Mouse (Mus musculus): ENCODE measurements around the gene Pcp4.

DNA sequence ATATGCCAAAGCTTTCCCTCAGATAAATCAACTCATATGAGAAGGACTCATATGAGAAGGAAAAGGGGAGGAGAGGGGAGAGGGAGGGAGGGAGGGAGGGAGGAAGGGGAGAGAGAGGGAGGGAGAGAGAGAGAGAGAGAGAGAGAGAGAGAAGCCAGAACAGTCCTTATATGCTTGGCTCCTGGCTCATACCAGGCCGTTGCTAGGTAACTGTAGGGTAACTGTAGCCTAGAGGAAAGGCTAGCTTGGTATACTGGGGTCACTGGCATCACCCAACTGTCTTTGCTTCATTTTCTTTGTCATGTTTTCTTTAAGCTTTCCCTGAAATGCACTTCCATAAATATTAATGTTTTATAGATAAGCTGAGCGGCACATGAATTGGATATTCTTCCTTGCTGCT, 85.3 kb downstream of the Pcp4 start:
- no peak for TF ChIP-seq CTCF (IDR thresholded peaks at IDR 0.05; ENCODE audit: low read depth)
- TF ChIP-seq EP300 (optimal IDR thresholded peaks at IDR 0.05), result no peak
